Mouse (Mus musculus): ENCODE data around the gene Ppil6.

Gene Ppil6

DNA sequence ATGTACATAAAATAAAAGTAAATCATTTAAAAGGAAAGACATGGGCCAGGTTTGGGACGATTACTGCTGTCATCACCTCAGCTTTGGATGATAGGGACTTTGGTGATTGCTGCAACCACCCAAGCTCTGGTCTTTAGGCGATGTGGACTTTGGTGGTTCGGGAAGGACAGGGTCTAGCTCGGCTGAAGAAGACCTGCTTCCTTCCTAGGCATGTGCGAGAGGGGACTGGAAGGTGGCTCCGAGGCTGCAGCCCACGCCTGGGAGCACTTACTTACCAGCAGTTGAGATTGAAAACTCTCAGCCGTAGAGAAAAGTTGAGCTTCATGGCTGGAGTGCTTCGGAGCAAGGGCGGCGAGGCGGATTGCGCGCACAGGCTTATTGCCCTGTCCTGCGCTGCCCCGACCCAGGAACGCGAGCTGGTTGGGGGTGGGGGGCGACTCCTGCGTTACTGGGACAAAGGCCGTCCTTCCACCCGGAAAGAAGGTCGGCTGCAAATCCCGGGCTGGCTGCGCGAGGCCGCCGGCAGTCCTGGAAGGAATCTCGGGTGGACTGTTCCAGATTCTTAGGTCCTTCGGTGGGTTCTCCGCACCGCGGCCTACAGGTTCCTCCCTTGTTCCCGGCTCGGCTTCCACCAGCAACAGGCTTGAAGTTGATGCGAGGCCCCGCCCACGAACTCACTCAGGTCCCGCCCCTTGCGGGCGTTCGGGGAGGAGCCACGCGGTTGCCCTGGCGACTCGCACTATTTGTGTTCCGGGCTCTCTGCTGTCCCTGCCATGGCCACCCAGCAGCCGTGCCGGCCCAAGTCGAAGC is at the start of gene Ppil6, which contains the start of gene Smpd2:
TSS of gene Ppil6 (plus strand) at position 732 of the 810 bp plus-strand sequence.
TSS of gene Smpd2 (minus strand) at position 662 of the 810 bp plus-strand sequence.
- no peak for TF ChIP-seq GATA4 (IDR thresholded peaks at IDR 0.05; ENCODE audit: insufficient replicate concordance, low read length)

DNA sequence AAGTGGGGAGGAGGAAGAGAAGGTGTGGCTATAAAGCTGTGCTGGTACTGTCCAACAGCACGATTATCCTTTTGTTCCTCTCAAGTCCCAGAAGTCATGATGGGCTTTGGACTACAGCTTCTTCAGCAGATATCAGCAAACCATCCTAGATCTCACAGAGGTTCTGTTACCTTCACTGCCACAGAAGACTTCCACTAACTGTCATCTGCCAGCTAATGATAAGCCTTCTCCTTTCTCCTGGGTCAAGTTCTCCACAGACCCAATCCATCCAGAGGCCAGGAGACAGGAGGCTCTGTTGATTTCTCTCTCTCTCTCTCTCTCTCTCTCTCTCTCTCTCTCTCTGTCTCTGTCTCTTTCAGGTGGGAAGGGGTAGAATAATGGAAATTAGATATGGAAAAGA is 42.0 kb upstream of the Ppil6 start:
- TF ChIP-seq GATA4 (IDR thresholded peaks at IDR 0.05; ENCODE audit: insufficient replicate concordance, low read length) = no peak

- no peak for TF ChIP-seq GATA4 (IDR thresholded peaks at IDR 0.05; ENCODE audit: insufficient replicate concordance, low read length)
Observed at GRCm38 (mm10) chr10:41449684-41450083, 40.6 kb upstream of the Ppil6 start.

- peak; percentile 87; the same call in 1 of the 2 replicates for TF ChIP-seq GATA4 (IDR thresholded peaks at IDR 0.05; ENCODE audit: insufficient replicate concordance, low read length)
Observed at GRCm38 (mm10) chr10:41450137-41450670, 40.0 kb upstream of the Ppil6 start, which contains the start of gene Zbtb24. TSS of gene Zbtb24 (plus strand) at chr10:41450383.

- peak; percentile 61; the same call in 1 of the 2 replicates for TF ChIP-seq GATA4 (IDR thresholded peaks at IDR 0.05; ENCODE audit: insufficient replicate concordance, low read length)
Observed at GRCm38 (mm10) chr10:41450780-41451522, 39.3 kb upstream of the Ppil6 start.

- no peak for TF ChIP-seq GATA4 (IDR thresholded peaks at IDR 0.05; ENCODE audit: insufficient replicate concordance, low read length)
Observed at GRCm38 (mm10) chr10:41451656-41452055, 38.6 kb upstream of the Ppil6 start.

- no peak for TF ChIP-seq GATA4 (IDR thresholded peaks at IDR 0.05; ENCODE audit: insufficient replicate concordance, low read length)
Observed at GRCm38 (mm10) chr10:41452791-41453190, 37.4 kb upstream of the Ppil6 start.

DNA sequence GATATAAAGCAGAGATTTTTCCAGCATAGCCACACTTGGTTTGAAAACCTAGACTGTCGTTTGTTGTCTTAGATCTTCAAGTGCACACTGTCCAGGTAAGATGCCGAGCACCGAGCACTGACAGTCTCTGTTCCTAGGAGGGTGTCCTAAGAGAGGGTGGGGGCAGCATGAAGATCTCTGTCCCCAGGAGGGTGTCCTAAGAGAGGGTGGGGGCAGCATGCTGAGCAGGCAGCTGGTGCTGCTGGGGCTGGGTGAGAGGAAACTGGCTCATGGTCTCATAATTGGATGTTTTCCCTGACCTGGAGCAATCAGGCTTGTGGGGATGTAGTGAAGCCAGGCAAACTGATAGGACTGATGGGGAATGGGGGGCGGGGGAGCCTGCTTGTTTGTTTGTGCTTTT is 30.2 kb upstream of the Ppil6 start:
- no peak for TF ChIP-seq GATA4 (IDR thresholded peaks at IDR 0.05; ENCODE audit: insufficient replicate concordance, low read length)

DNA sequence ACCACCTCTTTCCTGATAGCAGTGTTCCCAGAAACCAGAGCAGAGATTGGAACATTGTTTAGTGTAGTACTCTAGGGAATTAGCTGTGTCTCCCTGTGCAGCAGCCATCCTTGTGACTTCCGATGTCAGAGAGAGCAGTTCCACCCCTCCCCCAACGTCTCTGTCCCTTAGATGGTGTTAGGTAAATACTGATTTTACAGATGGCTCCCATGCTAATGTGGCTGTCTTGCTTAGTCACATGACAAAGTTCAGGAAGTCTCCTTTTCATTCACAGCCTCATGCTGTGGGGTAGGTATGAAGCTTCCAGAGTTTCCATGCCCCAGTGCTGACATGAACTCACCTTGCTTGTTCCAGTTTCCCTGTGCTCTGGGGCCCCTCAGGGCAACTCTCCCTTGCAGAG is 29.7 kb upstream of the Ppil6 start:
- TF ChIP-seq GATA4 (IDR thresholded peaks at IDR 0.05; ENCODE audit: insufficient replicate concordance, low read length) = no peak

DNA sequence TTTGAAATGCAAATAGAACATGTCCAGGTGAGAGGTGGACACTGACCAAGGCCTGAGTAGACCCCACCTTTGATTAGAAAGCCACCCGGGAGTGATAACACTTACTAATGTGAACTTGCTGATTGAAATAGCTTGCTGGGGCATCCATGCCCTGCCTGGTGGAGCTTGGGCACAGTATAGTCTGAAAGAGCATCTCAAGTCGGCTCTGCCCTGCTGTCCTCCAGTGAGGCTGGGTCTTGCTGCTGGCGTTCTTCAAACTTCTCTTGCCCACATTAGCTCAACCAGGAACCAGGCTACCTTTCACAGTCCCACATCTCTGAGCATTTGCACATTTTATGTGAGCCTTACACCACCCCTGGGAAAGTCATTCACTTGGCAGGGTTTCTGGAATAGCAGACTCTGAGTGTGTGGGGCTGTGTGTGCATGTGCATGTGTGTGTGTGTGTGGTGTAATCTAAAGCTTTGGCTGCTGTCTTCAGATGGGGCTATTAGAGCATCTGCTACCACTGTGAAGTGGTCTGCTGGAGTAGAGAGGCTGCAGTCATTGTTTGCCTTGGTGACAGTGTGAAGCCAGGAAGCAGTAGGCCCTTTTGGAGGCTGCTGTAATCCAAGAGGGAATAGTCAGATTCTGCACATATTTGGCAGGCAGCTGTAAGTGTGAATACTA is 29.0 kb upstream of the Ppil6 start:
- no peak for TF ChIP-seq GATA4 (IDR thresholded peaks at IDR 0.05; ENCODE audit: insufficient replicate concordance, low read length)

DNA sequence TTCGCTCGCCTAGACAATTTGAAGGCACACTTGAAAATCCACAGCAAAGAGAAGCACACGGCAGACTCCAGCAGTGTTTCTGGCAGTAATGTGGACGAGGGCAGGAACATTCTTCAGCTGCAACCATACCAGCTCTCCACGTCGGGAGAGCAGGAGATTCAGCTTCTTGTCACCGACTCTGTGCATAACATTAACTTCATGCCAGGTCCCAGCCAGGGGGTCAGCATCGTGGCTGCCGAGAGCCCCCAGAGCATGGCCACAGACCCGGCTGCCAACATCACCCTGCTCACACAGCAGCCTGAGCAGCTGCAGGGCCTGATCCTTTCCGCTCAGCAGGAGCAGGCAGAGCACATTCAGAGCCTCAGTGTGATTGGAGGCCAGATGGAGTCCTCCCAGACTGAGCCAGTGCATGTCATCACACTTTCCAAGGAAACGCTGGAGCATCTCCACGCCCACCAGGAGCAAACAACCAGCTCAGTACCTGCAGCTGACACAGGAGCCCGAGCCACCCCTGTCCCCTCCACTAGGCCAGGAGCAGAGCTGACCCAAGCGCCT is 25.8 kb upstream of the Ppil6 start:
- TF ChIP-seq GATA4 (IDR thresholded peaks at IDR 0.05; ENCODE audit: insufficient replicate concordance, low read length) = no peak

DNA sequence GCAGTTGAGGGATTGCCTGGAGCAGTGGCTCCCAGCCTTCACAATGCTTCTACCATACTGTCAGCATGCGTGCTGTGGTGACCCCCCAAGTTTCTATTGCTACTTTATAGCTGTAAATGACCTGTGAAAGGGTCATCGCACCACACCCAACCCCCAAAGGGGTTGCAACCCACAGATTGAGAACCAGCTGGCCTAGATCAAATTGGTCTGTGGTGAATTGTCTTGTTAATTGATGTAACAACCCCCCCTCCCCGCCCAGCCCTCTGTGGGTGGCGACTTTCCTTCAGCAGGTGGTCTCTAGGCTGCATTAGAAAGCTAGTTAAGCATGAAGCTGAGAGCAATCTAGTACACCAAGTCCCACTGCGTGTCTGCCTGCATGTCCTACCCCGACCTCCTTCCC is 22.9 kb upstream of the Ppil6 start:
- no peak for TF ChIP-seq GATA4 (IDR thresholded peaks at IDR 0.05; ENCODE audit: insufficient replicate concordance, low read length)

DNA sequence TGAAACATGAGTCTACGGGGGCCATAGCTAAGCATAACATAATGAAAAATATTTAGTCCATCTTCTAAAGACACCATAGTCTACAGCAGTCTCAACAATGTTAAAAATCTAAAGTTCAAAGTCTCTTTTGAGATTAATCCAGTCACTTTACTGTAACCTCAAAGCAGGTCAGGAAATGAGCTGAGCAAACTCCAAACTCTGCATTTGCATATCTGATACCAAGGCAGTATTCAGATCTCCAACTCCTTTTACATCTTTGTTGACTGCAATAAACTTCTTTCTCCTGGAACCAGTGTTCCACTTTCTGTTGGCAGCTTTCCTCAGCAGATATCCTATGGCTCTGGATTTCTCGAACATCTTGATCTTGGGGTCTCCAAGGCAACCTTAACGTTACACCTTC is 19.5 kb upstream of the Ppil6 start:
- TF ChIP-seq GATA4 (IDR thresholded peaks at IDR 0.05; ENCODE audit: insufficient replicate concordance, low read length) = no peak

DNA sequence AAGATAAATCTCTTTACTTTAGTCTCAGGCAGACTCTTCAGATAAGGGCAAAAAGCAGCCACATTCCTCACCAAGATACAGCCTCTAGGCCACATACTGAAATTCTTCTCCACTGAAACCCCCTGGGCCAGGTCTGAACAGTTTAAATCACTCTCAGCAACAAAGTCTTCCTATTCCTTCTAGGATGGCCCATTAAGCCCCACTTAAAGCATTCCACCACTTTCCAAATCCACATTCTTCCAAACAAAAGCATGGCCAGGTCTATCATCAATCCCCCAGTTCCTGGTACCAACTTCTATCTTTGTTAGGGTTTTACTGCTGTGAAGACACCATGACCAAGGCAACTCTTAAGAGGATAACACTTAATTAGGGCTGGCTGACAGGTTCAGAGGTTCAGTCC is 17.7 kb upstream of the Ppil6 start:
- no peak for TF ChIP-seq GATA4 (IDR thresholded peaks at IDR 0.05; ENCODE audit: insufficient replicate concordance, low read length)

- no peak for TF ChIP-seq GATA4 (IDR thresholded peaks at IDR 0.05; ENCODE audit: insufficient replicate concordance, low read length)
Observed at GRCm38 (mm10) chr10:41472962-41473481, 17.2 kb upstream of the Ppil6 start.
